Mouse (Mus musculus): Measurements from ENCODE around the gene Hoxb5.

Gene Hoxb5

DNA sequence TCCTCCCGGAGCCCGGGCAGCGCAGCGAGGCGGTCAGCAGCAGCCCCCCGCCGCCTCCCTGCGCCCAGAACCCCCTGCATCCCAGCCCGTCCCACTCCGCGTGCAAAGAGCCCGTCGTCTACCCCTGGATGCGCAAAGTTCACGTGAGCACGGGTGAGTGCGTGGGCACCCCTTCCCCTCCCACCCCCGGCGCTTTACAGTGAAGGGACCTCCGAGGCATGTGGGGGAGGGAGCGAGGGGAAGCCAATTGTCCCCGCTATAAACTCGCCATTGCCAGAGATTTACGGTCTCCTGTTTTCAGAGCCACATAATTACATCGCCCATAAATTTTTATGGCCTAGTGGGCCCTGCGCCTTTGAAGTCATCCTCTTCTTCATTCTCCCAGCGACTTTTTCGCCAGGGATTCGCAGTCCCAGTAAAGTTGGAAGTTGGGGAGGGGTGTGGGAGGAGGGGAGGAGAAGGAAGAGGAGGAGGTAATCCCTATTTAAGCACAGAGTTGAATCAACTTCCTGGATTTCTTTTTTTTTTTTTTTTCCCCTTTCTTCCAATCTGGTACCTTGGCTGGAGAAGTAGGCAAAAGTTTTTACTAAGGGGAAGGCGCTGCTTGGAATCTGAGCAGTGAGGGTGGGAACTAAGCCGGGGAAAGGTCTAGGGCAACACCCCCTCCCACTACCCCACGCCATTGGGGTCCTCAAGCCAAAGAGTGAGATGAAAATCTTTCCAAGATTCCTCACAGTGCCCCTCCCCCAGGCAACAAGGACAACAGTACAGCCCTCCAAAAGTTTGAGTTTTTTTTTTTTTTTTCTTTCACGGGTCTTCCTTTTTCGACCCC, 16.2 kb downstream of the Hoxb5 start:
- no peak for DNase-seq (ENCODE audit: low spot score in 2 of 2)

DNA sequence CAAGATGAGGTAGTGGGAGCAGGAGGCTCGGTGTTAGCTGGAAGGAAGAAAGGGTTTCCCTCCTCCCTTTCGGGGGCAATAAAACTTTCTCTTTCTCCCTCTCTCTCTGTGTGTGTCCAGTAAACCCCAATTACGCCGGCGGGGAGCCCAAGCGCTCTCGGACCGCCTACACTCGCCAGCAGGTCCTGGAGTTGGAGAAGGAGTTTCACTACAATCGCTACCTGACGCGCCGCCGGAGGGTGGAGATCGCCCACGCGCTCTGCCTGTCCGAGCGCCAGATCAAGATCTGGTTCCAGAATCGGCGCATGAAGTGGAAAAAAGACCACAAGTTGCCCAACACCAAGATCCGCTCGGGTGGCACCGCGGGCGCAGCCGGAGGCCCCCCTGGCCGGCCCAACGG, 16.8 kb downstream of the Hoxb5 start:
- DNase-seq (ENCODE audit: low spot score in 2 of 2), result no peak

DNA sequence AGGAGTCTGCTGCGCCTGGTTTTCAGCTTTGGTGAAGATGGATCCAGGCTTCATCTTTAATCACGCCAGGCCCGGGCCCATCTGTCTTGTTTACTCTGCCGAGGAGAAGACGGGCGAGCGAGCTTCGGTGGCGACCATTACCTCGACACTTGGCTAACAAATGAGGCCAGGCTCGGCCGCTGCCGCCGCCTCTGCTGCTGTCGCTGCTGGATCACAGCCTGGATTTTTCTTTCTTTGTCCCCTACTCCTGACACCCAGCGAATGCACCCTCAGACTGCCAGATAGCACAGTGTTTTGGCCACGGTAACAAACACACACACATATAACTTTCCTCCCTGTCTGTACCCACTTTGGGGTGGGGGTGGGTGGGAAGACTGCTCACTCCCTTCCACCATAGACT, 17.6 kb downstream of the Hoxb5 start:
- DNase-seq (ENCODE audit: low spot score in 2 of 2), result no peak

DNA sequence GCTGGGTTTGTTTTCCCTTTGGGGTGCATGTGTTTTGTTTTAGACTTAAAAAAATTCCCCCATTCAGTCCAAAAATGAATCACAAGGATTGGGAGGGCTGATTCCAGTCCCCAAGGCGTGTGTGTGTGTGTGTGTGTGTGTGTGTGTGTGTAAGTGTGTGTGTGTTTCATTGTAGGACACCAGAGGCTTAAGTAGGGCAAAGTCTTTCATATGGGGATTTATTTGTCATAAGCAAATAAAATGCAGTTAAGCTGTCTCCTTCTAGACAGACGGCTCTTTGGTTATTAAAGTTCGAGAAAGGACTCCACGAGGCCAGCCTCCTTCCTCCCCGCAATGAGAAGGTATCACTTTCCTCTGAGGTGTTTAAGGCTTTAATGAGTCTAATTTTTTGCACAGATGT, 18.7 kb downstream of the Hoxb5 start:
- DNase-seq (ENCODE audit: low spot score in 2 of 2), result no peak

DNA sequence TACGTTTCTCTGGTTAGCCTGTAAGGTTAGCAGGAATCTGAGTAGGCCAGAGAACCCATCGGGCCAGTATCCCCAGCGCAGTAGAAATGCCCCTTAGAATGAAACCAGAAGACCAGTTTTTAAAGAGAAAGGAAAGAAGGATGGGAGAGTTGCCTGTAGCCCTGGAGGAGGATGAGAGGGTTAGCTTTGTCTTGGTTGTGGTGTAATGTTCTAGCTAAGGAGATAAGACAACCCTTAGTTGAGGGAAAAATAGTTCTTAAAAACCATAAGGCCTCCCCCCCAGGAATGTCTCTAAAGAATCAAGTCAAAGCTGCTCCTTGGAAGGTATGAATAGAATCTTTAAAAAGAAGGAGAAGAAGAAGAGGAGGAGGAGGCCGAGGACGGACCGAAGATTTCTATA, 19.6 kb downstream of the Hoxb5 start:
- DNase-seq (ENCODE audit: low spot score in 2 of 2), result no peak

DNA sequence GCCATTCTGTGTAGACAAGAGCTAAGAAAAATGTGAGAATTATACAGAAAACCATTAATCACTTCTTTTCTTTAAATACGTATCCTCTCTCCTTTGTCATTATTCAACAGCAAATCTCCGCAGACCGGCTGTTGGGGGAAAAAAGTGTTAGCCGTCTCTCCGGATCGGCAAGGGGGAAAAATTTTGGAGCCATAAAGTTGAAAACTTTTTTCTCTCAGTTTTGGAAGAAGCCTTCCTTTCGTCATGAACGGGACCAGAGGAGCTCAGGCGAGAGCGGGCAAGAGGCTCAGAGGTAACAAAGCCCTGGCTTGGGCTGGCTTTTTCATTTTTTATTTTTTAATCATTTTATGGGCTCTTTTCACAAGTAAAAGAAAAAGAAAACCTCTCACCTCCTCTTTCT, 20.0 kb downstream of the Hoxb5 start, which contains the start of gene Hoxb3:
Hoxb3 (plus strand) TSS at position 173 of the 400 bp plus-strand sequence.
- DNase-seq (ENCODE audit: low spot score in 2 of 2), result no peak

DNA sequence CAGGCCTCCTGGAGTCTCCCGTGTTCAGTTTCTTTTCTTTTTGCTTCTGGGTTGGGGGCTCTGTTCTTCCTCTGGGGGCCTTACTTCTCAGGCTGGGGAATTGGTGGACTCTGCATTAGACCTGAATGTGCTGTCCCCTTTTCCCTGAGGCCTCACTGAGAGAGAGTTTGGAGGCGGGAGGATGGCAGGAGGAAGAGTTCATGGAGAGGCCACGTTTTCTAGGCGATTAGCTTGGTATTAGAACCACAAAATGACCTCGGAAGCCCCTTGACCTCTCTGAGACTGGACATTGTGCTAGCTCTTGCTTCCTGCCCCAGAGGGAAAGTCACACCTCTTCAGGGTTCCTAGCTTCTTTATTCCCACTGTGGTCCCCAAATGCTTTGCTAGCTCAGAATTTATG, 21.0 kb downstream of the Hoxb5 start:
- DNase-seq (ENCODE audit: low spot score in 2 of 2), result no peak

DNA sequence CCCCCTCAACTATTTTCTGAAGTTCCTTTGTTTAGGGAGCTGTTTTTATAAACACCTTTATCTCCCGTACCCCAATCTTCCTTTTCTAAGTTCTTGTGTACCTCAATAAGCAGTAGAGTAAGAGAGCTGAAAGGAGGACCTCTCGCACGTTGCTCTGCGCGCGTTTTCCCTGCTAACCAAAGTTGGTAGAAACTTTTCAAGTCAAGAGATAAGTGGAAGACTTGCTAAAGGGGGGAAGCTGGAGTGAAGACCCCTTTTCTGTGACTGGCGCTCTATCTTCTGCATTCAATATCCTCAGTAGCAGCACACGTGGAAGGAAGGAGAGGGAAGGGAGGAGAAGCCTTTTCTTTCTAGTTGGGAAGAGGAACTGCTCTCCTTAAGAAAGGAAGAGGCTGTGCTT, 21.8 kb downstream of the Hoxb5 start:
- no peak for DNase-seq (ENCODE audit: low spot score in 2 of 2)

DNA sequence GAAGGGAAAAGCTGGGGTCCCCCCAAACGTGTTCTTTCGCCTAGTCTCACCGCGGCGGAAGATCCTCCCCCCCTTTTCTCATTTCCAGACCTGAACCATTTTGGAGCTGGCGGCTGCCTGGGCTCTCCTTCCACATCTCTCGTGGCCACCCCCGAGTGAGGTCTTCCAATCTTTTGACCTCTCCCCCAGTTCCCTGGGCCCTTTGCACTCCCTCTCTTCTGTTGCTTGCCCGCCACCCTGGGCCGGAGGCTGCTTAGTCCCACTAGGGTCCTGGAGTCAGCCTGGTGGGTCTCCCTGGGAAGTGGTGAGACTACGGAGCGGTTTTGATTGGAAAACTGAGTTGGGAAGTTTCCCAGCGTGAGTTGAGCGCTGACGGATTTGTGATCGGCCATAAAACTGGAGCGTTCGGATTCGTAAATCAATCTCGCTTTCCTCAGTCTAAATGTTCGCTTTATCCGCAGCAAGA, 22.6 kb downstream of the Hoxb5 start:
- DNase-seq (ENCODE audit: low spot score in 2 of 2), result no peak

DNA sequence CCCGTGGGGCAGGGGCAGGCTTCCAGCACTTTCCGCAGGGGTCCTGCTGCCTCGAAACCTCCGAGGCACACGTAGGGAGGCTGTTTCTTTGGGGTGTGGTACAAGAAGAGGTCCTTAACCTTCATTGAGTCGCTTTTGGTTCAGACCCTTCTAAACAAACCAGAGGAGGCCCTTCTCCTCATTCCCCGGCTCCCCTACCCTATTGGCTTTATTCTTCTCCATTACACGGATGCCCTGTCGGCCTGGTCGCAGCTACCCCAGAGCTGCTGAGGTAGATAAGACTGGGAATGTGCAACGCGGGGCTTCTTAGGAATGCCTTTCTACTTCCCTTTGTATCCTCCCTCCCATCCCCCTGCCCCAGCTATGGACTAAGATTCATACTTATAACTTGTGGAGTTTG, 23.6 kb downstream of the Hoxb5 start:
- DNase-seq (ENCODE audit: low spot score in 2 of 2), result no peak

DNA sequence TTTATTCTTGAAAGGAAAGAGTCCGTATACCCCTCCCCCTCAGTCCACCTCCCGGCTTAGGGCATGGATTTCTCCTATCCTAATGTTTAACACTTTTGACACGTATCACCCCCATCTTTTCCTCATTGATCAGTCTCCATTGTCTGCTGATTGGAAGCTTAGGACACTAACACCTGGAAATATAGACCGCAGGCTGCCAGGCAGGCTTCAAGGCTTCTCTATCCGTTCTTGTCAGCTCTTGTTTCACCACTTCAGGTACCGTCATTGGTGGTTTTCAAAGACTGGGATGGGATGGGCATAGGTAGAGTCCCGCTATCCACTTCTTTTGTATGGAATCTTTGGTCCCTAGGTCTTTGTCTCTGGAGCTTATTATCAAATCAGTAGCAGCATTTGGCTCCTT, 24.0 kb downstream of the Hoxb5 start:
- DNase-seq (ENCODE audit: low spot score in 2 of 2), result no peak

DNA sequence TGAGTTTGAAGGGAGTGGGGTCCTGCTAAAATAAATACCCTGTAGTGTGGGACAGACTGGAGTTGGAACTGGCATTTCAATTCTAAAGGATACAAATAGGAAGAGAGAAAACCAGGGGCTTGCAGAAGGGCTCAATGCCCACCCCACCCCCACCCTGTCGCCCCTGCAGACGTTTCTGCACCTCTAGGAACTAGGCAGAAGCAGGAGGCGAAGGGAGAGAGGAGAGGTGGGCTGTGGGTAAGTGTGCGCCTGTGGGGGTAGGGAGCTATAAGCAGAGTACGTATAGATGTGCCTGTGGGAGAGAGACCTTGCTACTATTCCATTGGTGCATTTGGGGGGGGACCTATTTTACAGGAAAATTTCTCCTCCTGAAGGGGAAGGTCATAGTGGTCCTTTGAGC, 24.6 kb downstream of the Hoxb5 start:
- no peak for DNase-seq (ENCODE audit: low spot score in 2 of 2)

DNA sequence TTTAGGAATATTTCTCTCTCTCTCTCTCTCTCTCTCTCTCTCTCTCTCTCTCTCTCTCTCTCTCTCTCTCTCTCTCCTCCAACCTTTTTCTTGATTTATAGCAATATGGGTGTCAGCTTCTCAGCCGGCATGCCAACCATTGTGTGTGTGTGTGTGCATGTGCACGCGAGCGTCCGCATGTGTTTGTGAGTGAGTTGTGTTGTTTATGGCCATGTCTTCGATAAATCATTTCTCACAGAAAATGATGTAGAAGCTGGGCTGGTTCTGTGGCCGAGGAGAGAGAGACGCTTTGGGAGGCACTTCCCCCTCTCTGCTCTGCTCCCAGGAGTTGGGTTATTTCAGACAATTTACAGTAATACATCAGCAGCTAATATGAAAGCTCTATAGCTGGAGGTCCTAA, 25.5 kb downstream of the Hoxb5 start:
- DNase-seq (ENCODE audit: low spot score in 2 of 2), result no peak

DNA sequence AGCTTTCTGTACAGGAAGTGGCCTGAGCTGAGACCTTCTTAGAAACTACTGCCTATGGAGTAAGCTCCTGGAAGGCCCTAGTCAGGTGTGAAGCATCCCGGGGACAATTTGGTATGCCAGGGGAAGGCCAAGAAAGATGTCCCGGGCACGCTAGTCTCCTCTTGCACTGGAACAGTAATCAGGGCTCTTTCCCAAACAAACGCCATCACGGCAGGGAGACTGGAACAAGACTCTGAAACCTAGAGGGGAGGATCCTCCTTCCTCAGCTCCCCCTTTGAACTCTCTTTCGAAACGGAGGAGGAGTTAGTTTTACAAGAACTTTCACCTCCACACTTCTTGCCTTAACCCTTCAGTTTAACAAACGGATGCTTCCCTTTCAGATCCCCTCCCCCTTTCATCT, 29.0 kb downstream of the Hoxb5 start:
- DNase-seq (ENCODE audit: low spot score in 2 of 2), result no peak

DNA sequence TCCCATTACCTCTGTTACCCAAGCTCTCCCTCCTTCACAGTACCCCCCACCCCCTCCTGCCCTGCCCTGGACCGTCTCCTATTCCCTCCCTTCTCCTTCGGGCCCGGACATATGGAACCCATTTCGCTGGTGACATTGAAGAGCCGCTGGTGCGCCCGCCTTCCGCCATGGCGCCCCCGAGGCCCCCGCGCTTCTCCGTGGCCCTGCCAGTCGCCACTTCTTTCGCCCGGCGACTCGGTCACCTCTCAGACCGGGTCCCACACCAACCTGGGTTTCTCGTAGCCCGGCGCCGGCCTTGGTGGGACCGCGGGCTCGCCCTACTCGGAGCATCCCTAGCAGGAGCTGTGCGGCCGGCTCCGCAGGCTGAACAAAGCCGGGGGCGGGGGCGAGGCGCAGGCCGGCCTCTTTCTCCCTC, 29.5 kb downstream of the Hoxb5 start:
- no peak for DNase-seq (ENCODE audit: low spot score in 2 of 2)

DNA sequence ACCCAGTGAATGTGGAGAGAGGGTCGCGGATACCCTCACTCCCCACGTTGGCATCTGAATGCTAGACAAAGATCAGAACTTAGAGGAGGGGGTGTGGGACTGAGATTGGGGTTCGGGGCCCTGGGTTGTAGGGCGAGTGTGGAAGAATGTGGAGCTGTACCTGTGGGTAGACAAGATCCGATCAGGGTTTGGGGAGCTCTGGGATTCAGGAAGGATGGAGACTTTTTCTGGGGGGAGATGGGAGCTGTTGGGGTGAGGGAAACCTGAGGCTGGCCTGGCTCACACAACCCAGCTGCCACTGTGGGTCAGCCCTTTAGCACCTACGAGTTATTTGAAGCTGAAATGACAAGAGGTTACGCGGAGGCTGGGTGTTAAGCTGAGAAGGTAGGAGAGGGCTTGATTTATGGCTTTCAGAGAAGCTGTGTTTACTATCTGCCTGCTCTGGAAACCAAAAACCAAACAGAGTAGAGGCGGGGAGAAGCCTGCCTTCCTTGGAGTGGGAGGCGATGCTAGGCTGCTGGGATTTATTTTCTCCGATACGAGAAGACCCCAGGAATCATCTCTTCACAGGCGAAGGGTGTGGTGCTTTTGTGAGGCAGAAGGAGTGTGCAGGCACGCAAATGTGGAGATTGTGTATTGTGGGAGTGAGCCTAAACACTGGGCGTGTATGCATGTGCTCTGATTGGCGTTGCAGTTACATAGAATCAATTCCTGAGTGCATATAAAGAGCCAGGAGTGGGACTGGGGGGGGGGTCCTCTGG, 30.3 kb downstream of the Hoxb5 start:
- DNase-seq (ENCODE audit: low spot score in 2 of 2), result no peak

DNA sequence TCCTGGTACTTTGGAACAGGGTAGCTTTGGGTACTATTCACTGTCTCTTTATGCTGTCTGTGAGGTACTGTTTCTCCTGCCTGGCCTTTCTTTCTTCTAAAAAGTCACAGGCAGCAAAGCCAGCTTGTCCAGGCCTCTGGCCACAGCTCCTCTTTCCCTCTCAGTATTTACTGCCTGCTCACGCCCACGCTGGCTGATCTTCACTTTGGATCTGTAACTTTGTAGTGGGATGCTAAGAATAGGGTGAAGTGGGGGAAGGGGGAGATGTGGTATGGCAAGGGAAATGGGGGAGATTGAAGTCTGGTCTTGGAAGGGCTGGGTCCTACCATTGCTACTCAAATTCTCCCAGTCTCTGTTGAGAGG, 30.8 kb downstream of the Hoxb5 start:
- DNase-seq (ENCODE audit: low spot score in 2 of 2), result no peak

DNA sequence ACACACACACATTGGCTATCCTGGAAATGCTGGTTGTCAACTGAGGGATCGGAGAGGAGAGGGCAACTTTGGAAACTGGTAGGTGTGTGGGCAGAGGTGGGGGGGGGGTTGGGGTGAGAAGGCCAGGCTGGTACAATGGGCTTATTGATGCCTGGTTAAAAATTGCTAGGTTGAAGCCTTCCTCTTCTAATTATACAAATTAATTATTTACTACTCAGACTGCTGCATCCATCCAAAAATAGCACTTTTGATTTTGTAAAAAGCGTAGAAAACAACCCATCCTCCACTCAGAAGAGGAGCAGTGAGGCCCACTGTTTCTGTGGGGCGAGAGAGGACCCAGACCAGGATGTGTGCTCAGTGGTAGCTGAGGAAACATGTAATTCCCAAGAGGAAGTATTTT, 31.9 kb downstream of the Hoxb5 start:
- no peak for DNase-seq (ENCODE audit: low spot score in 2 of 2)

DNA sequence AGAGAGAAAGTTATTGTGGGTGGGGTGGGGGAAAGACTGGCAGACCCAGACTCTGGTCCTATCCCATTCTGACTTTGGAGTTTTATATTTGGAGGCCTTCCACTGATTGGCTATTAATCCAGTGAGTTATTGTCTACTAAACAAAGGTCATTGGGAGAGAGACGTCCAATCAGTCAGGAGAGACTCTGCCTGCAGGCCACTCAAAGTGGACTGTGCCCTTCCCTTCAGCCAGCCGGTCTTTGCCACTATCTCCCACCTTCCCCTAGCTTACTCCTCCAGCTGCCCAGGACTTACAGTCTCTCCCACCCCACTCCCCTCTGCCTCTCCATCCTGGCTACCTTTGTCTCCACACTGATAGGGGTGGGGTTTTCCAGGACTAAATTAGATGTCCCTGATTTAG, 33.5 kb downstream of the Hoxb5 start:
- no peak for DNase-seq (ENCODE audit: low spot score in 2 of 2)

DNA sequence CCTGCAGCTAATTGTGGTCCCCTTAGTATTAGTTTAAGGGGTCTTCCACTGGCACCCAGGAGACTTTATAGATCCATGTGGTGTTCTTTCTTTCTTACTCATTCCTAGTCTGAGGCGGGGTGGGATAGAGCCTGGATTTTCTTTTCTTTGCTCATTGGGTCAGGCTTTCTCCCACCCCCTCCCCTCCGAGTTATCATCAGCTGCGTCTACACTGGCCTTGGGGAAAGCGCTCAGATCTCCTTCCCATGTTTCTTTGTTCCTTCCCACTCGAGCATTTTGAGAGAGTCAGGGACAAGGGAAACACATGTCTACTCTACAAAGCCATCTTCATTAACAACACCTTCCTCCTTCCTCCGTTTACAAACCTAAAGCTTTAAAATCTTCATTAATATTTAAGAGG, 33.9 kb downstream of the Hoxb5 start:
- DNase-seq (ENCODE audit: low spot score in 2 of 2), result no peak

DNA sequence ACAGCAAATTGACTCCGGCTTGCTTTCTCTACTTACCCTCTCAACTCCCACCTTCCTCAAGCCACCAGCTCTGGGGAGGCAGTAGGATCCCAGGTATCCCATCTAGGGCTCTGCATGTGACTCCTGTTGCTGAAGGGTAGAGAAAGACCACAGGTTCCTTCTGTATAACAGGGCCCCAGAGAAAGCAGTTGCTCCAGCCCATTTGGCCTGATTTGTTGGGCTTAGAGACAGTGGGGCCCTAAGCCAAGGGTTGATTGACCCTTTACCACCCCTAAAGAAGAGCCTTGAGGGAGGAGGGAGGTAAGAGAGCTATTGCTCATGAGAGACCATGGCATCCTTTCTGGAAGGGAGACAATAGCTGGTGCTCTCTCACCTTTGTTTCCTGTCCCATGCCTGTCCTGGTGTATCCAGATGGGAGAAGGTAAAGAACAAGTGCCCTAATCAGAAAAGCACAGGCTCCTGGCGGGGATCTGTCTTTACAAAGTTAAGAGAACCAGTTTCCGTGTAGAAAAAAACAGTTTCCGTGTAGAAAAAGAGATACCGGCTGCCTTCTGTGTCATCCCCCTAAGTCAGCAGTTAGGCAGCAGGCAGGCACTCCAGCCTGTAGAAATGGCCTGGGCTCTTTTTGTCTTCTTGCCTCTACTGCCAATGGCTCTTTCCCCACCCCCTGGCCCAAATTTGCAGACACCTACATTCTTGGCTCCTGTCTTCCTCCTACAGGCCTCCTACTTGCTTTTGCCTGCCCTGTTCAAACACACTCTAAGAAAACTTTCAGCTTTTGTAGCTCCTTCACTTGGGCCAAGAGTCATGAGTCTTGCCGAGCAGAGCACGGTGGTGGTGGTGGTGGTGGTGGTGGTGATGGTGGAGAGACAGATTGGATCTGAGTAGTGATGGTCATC, 36.1 kb downstream of the Hoxb5 start:
- DNase-seq (ENCODE audit: low spot score in 2 of 2), result no peak

DNA sequence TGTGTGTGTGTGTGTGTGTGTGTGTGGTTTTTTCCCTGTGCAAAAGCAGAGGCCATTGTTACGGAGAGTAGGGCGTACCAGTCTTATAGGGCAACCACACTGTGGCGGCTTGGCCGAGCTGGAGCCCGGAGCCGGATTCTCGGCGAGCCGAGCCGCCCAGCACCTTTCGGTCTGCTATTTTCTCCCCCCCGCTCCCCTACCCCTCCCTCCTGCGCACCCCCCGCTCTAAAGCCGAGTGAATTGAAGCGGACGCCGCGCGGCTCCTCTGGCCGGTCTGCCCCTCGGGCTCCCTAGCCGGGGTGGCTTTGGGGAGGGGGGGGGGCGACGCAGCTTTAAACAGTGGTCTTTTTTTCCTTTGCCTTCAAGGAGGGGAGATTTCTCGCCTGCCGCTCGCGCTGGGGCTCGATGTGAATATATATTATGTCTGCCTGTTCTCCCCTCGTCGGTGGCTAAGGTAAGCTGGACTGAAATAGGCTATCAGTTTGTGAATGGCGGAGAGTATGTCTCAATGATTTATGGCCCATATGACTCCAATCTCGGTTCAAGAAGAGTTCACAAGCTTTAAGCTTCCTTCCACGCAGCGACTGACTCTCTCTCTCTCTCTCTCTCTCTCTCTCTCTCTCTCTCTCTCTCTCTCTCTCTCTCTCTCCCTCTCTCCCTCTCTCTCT, 37.7 kb downstream of the Hoxb5 start:
- DNase-seq (ENCODE audit: low spot score in 2 of 2), result no peak
